Mouse (Mus musculus): Measurements from ENCODE around the gene Tnfrsf13b. TPM values are rescaled to one million over a fixed set of nuclear protein-coding genes. Genes with fewer than 3 reads are reported as not detected.
"Not testable (repeated sequence)": the region's sequence is repeated elsewhere in the genome, so short reads cannot be mapped to it uniquely, and the experiment has no call there.

The Tnfrsf13b gene
- polyA plus RNA-seq, 1 experiment from 2014 or later = 0.48 TPM

- Histone ChIP-seq H3K9me3 (replicated peaks) (no peaks in the 10 kb centered on the region), H3K4me1 (no peaks in the 10 kb centered on the region), H3K27ac (no peak overlapping the region), H3K9ac (no peak overlapping the region), H3K4me3 (no peak overlapping the region), H3K4me2 (no peak overlapping the region), H3K27me3 (no peaks in the 10 kb centered on the region), H3K36me3 (ENCODE audit: poor library complexity, severe bottlenecking) (no peaks in the 10 kb centered on the region)
- ATAC-seq = no peak
- 56% methylated on average over 1 of the region's 1 CpGs for WGBS
Observed at GRCm38 (mm10) chr11:61110928-61111327, 15.6 kb upstream of the Tnfrsf13b start.

GRCm38 (mm10) chr11:61111472-61111871 lies 15.1 kb upstream of the Tnfrsf13b start:
- Histone ChIP-seq H3K4me1 (no peaks in the 10 kb centered on the region), H3K27ac (no peak overlapping the region), H3K9me3 (replicated peaks) (no peaks in the 10 kb centered on the region), H3K4me2 (no peak overlapping the region), H3K4me3 (no peak overlapping the region), H3K36me3 (ENCODE audit: poor library complexity, severe bottlenecking) (no peaks in the 10 kb centered on the region), H3K9ac (no peak overlapping the region), H3K27me3 (no peaks in the 10 kb centered on the region)
- no peak for ATAC-seq
- 89% methylated on average over 4 of the region's 4 CpGs for WGBS

- no peak overlapping the region for H3K4me2 ChIP-seq
- H3K36me3 ChIP-seq (ENCODE audit: poor library complexity, severe bottlenecking) = no peaks in the 10 kb centered on the region
- no peaks in the 10 kb centered on the region for H3K27me3 ChIP-seq
- H3K4me3 ChIP-seq = no peak overlapping the region
- no peaks in the 10 kb centered on the region for H3K4me1 ChIP-seq
- H3K27ac ChIP-seq = no peak overlapping the region
- 87% methylated on average over 8 of the region's 8 CpGs for WGBS
- H3K9ac ChIP-seq = no peak overlapping the region
- no peaks in the 10 kb centered on the region for H3K9me3 ChIP-seq (replicated peaks)
- no peak for ATAC-seq
Observed at GRCm38 (mm10) chr11:61112323-61112995, 14.1 kb upstream of the Tnfrsf13b start.

- ATAC-seq = no peak
- Histone ChIP-seq H3K27ac (no peak overlapping the region), H3K4me3 (no peak overlapping the region), H3K4me1 (no peaks in the 10 kb centered on the region), H3K27me3 (no peaks in the 10 kb centered on the region), H3K9me3 (replicated peaks) (peaks cover 7% of the 10 kb centered on the region; the same call in 1 of the 2 replicates), H3K9ac (no peak overlapping the region), H3K4me2 (no peak overlapping the region), H3K36me3 (ENCODE audit: poor library complexity, severe bottlenecking) (no peaks in the 10 kb centered on the region)
- 71% methylated on average over 8 of the region's 8 CpGs for WGBS
Observed at GRCm38 (mm10) chr11:61116226-61116625, 10.3 kb upstream of the Tnfrsf13b start.

GRCm38 (mm10) chr11:61119996-61120583 lies 6.5 kb upstream of the Tnfrsf13b start:
- WGBS = 97% methylated on average over 3 of the region's 3 CpGs
- Histone ChIP-seq H3K27ac (no peak overlapping the region), H3K27me3 (no peaks in the 10 kb centered on the region)

GRCm38 (mm10) chr11:61122283-61122768 lies 4.2 kb upstream of the Tnfrsf13b start:
- Histone ChIP-seq H3K36me3 (ENCODE audit: poor library complexity, severe bottlenecking) (no peaks in the 10 kb centered on the region), H3K4me1 (no peaks in the 10 kb centered on the region), H3K4me2 (no peak overlapping the region), H3K4me3 (no peak overlapping the region), H3K27ac (no peak overlapping the region), H3K9me3 (replicated peaks) (peaks cover 7% of the 10 kb centered on the region; the same call in 1 of the 2 replicates), H3K9ac (no peak overlapping the region), H3K27me3 (no peaks in the 10 kb centered on the region)
- ATAC-seq = no peak
- 87% methylated on average over 9 of the region's 9 CpGs for WGBS

More at GRCm38 (mm10) chr11:61119996-61120583, 6.5 kb upstream of the Tnfrsf13b start:
- Histone ChIP-seq H3K4me1 (no peaks in the 10 kb centered on the region), H3K9ac (no peak overlapping the region), H3K4me3 (no peak overlapping the region), H3K36me3 (ENCODE audit: poor library complexity, severe bottlenecking) (no peaks in the 10 kb centered on the region), H3K4me2 (no peak overlapping the region), H3K9me3 (replicated peaks) (peaks cover 7% of the 10 kb centered on the region; the same call in 1 of the 2 replicates)
- no peak for ATAC-seq

GRCm38 (mm10) chr11:61122769-61123288 lies 3.7 kb upstream of the Tnfrsf13b start:
- ATAC-seq = no peak
- Histone ChIP-seq H3K27me3 (no peaks in the 10 kb centered on the region), H3K9me3 (replicated peaks) (peaks cover 7% of the 10 kb centered on the region; the same call in 1 of the 2 replicates)

GRCm38 (mm10) chr11:61123886-61124285 lies 2.7 kb upstream of the Tnfrsf13b start:
- 78% methylated on average over 3 of the region's 3 CpGs for WGBS
- Histone ChIP-seq H3K27ac (no peak overlapping the region), H3K4me1 (no peaks in the 10 kb centered on the region), H3K36me3 (ENCODE audit: poor library complexity, severe bottlenecking) (no peaks in the 10 kb centered on the region), H3K9ac (no peak overlapping the region), H3K4me2 (no peak overlapping the region), H3K27me3 (no peaks in the 10 kb centered on the region), H3K4me3 (no peak overlapping the region), H3K9me3 (replicated peaks) (no peaks in the 10 kb centered on the region)
- no peak for ATAC-seq

More at GRCm38 (mm10) chr11:61122769-61123288, 3.7 kb upstream of the Tnfrsf13b start:
- Histone ChIP-seq H3K27ac (no peak overlapping the region), H3K4me2 (no peak overlapping the region), H3K4me3 (no peak overlapping the region), H3K36me3 (ENCODE audit: poor library complexity, severe bottlenecking) (no peaks in the 10 kb centered on the region), H3K4me1 (no peaks in the 10 kb centered on the region), H3K9ac (no peak overlapping the region)
- WGBS = 84% methylated on average over 8 of the region's 8 CpGs

GRCm38 (mm10) chr11:61125970-61126369 lies 585 bp upstream of the Tnfrsf13b start:
- Histone ChIP-seq H3K4me2 (no peak overlapping the region), H3K36me3 (ENCODE audit: poor library complexity, severe bottlenecking) (no peaks in the 10 kb centered on the region), H3K9me3 (replicated peaks) (no peaks in the 10 kb centered on the region), H3K4me1 (no peaks in the 10 kb centered on the region), H3K9ac (no peak overlapping the region), H3K27ac (no peak overlapping the region), H3K27me3 (no peaks in the 10 kb centered on the region), H3K4me3 (no peak overlapping the region)
- ATAC-seq = no peak
- 87% methylated on average over 5 of the region's 5 CpGs for WGBS

GRCm38 (mm10) chr11:61127421-61128055 lies 983 bp downstream of the Tnfrsf13b start:
- Histone ChIP-seq H3K27me3 (no peaks in the 10 kb centered on the region), H3K9ac (no peak overlapping the region), H3K4me1 (no peaks in the 10 kb centered on the region), H3K4me2 (no peak overlapping the region), H3K36me3 (ENCODE audit: poor library complexity, severe bottlenecking) (no peaks in the 10 kb centered on the region), H3K9me3 (replicated peaks) (no peaks in the 10 kb centered on the region), H3K4me3 (no peak overlapping the region), H3K27ac (no peak overlapping the region)
- WGBS = 89% methylated on average over 8 of the region's 8 CpGs
- no peak for ATAC-seq

- WGBS = 55% methylated on average over 10 of the region's 10 CpGs
- ATAC-seq = no peak
- Histone ChIP-seq H3K4me3 (no peak overlapping the region), H3K4me1 (no peaks in the 10 kb centered on the region), H3K27me3 (no peaks in the 10 kb centered on the region), H3K9me3 (replicated peaks) (no peaks in the 10 kb centered on the region), H3K9ac (no peak overlapping the region), H3K4me2 (no peak overlapping the region), H3K27ac (no peak overlapping the region), H3K36me3 (ENCODE audit: poor library complexity, severe bottlenecking) (no peaks in the 10 kb centered on the region)
Observed at GRCm38 (mm10) chr11:61129305-61129704, 2.8 kb downstream of the Tnfrsf13b start.

- H3K9ac ChIP-seq; H3K4me2 ChIP-seq; H3K4me3 ChIP-seq; H3K9me3 ChIP-seq (replicated peaks); H3K4me1 ChIP-seq; H3K27ac ChIP-seq; H3K27me3 ChIP-seq; ATAC-seq; H3K36me3 ChIP-seq (ENCODE audit: poor library complexity, severe bottlenecking): not testable (repeated sequence)
- WGBS = 89% methylated on average over 4 of the region's 4 CpGs
Observed at GRCm38 (mm10) chr11:61130646-61131045, 4.1 kb downstream of the Tnfrsf13b start.
